Mouse (Mus musculus) lung, adult 2 months (tissue): Measurements from ENCODE around the gene Flrt1.

ENCODE experiments used
- CTCF ChIP-seq: fragments of 200-500 bp; IDR thresholded peaks from 2 replicates; pipeline ENCODE4 v1.5.1; 2011; ENCODE audit warnings: mild to moderate bottlenecking, low read length, control low read depth; ENCODE audit not compliant: insufficient read depth
- POLR2A ChIP-seq: fragments of 200-500 bp; IDR thresholded peaks from 2 replicates; pipeline ENCODE4 v1.6.1; 2011; ENCODE audit warnings: low read depth, mild to moderate bottlenecking, control low read depth, low read length, borderline replicate concordance; ENCODE audit errors: extremely low read depth

DNA sequence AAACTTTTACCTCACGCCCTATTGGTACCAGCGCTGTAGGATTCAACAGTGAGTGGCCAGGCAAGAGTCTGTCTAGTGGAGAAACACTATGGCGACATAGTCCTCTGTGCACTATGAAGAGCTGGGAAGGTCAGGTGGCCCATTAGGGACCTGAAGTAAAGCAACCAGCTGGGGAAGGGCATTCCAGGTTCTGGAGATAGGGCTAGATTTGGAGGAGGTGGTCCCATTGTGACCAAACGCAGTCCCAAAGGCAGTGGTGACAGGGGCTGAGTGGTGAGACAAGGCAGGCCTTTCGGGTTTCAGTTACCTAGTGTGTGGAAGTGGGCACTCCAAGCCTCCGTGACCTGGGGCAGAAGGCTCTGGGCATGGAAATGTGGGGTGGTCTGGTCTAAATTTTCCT is 47.0 kb downstream of the Flrt1 start:
- TF ChIP-seq CTCF: no peak
- TF ChIP-seq POLR2A: no peak
